Mouse (Mus musculus): ENCODE measurements around the gene Col12a1. TPM values are rescaled to one million over a fixed set of nuclear protein-coding genes. Genes with fewer than 3 reads are reported as not detected.

Col12a1 gene
- polyA plus RNA-seq (2016; fragmentation: Nextera tagmentation; extraction: Ambion mirVana) = 5.8 and 7.3 TPM in 2 replicates

DNA sequence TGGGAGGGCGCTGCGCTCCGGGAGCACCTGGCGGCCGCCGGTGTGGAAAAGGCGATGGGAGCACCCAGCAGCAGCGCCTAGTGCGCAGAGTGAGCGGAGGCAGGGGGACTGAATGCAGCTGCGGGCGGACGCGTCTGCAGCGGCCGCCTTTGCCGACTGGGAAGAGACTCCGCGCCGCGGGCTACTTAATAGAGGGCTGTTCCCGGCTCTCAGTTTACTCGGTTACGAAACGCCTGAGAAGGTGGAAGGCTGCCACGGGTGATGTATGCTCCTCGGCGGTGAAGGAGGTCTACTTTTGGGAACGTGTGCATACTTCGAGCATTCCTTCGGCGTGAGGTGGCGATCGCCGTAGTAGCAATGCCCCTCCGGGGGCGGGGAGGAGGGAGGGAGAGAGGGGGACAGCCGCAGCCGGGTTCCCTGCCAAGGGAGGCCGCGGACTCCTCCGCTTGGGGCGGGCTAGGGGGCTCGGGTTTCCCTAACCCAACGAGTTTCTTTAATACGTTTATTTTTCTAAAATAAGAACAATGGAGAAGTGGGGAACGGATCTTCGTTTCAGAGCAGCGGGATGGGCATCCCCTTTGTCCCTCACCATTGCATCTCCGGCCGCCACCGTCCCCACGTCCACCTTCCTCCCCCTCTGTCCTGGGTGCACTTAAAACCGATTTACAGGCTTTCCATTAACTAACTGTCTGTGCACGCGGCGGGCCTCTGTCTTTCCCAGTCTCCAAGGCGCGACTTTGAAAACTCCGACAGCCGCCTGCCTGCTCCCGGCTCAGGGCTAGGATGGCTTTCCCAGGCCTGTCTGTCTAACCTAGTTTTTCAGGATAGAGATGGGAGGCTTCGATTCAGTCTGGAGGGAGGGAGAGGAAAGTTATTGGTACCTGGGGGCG, at the start of gene Col12a1:
Gene Col12a1, minus strand, starts transcription at position 351 of the 890 bp plus-strand sequence.
- peaks cover 59% of the 10 kb centered on the region for H3K4me1 ChIP-seq
- peak; percentile 79 for DNase-seq (ENCODE audit: low spot score)
- H3K36me3 ChIP-seq (replicated peaks) = no peaks in the 10 kb centered on the region
- no peaks in the 10 kb centered on the region for H3K9me3 ChIP-seq
- H3K27ac ChIP-seq (replicated peaks) = peak within 1 kb of the TSS; percentile 80
- under 1% methylated on average over 64 of the region's 64 CpGs for WGBS
- peak within 1 kb of the TSS; percentile 68 for H3K4me3 ChIP-seq
- H3K27me3 ChIP-seq (replicated peaks; ENCODE audit: low read depth, poor library complexity, severe bottlenecking) = peaks cover 61% of the 10 kb centered on the region

- Histone ChIP-seq H3K27ac (replicated peaks) (no peak overlapping the region), H3K4me1 (no peaks in the 10 kb centered on the region), H3K27me3 (replicated peaks; ENCODE audit: low read depth, poor library complexity, severe bottlenecking) (no peaks in the 10 kb centered on the region), H3K4me3 (no peak overlapping the region), H3K36me3 (replicated peaks) (peaks cover 10% of the 10 kb centered on the region; the same call in 1 of the 2 replicates), H3K9me3 (no peaks in the 10 kb centered on the region)
- no peak for DNase-seq (ENCODE audit: low spot score)
- WGBS = 96% methylated on average over 5 of the region's 5 CpGs
Observed at GRCm38 (mm10) chr9:79766991-79767545, 48.4 kb upstream of the Col12a1 start.

GRCm38 (mm10) chr9:79765329-79765728, 46.7 kb upstream of the Col12a1 start:
- Histone ChIP-seq H3K4me3 (no peak overlapping the region), H3K27ac (replicated peaks) (no peak overlapping the region), H3K36me3 (replicated peaks) (0 out of 2 replicates have a peak, but pooled peaks cover 2% of the 10 kb centered on the region), H3K9me3 (no peaks in the 10 kb centered on the region), H3K4me1 (0 out of 2 replicates have a peak, but pooled peaks cover 2% of the 10 kb centered on the region), H3K27me3 (replicated peaks; ENCODE audit: low read depth, poor library complexity, severe bottlenecking) (no peaks in the 10 kb centered on the region)
- WGBS = 86% methylated on average over 4 of the region's 4 CpGs
- DNase-seq (ENCODE audit: low spot score) = no peak

DNA sequence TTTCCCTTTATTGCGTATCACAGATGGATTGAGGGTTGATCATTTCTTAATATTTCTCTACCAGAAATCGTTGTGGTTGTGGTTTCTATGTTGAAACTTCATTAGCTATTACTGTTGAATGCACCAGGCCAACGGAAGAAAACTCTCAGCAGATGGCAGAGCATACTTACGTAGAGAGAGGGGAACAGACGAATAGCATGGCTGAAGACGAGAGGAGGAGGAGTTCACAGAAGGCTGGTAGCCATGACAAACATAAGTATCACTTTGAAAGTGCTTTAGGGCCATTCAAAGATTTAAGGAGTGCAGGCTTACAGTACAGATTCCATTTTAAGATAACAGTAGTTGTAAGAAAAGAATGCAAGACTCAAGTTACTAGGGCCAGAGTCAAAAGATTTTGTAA, 43.9 kb upstream of the Col12a1 start:
- 83% methylated on average over 6 of the region's 6 CpGs for WGBS
- H3K4me3 ChIP-seq = no peak overlapping the region
- H3K27me3 ChIP-seq (replicated peaks; ENCODE audit: low read depth, poor library complexity, severe bottlenecking) = no peaks in the 10 kb centered on the region
- peaks cover 11% of the 10 kb centered on the region for H3K4me1 ChIP-seq
- H3K27ac ChIP-seq (replicated peaks) = no peak overlapping the region
- no peak for DNase-seq (ENCODE audit: low spot score)
- H3K36me3 ChIP-seq (replicated peaks) = peaks cover 5% of the 10 kb centered on the region
- no peaks in the 10 kb centered on the region for H3K9me3 ChIP-seq

- peaks cover 28% of the 10 kb centered on the region for H3K36me3 ChIP-seq (replicated peaks)
- DNase-seq (ENCODE audit: low spot score) = no peak
- H3K27me3 ChIP-seq (replicated peaks; ENCODE audit: low read depth, poor library complexity, severe bottlenecking) = no peaks in the 10 kb centered on the region
- no peaks in the 10 kb centered on the region for H3K9me3 ChIP-seq
- peak overlapping the region; percentile 93 for H3K27ac ChIP-seq (replicated peaks)
- peak overlapping the region; percentile 72 for H3K4me3 ChIP-seq
- WGBS = 10% methylated on average over 14 of the region's 14 CpGs
- peaks cover 11% of the 10 kb centered on the region for H3K4me1 ChIP-seq
Observed at GRCm38 (mm10) chr9:79760076-79760475, 41.4 kb upstream of the Col12a1 start.

DNA sequence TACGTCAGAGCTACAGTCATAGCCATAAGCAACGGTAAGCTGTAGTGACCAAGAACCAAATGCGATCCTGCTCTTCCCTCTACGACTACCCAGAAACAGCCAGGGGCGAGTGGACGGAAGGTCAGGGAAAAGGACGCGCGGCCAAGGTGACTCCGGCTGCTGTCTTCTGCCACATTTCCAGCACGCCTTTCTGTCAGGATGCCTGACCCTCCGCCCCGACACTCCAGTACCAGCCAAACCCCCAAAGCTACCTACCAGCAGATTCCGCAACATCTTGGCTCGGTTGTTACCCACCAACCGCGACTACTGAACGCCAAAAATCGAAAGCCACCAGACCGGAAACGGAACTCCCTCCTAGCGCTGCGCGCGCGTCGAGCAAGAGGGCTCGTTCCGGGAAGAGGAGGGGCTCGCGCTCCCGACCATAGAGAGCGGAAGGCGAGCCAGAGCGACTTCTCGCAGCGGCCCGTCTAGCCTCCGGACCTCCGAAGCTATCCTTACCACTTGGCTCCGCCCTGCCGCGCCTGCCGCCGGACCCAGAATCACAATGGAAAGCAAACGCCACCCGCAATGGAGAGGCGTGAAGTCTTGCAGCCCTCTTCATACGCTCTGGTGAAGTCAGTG, 40.9 kb upstream of the Col12a1 start, which contains the start of gene Cox7a2:
Gene Cox7a2, minus strand, starts transcription at position 494 of the 621 bp plus-strand sequence.
- DNase-seq (ENCODE audit: low spot score) = peak; percentile 96
- Histone ChIP-seq H3K9me3 (no peaks in the 10 kb centered on the region), H3K4me3 (peak within 1 kb of the TSS; percentile 72), H3K27ac (replicated peaks) (peak within 1 kb of the TSS; percentile 93), H3K4me1 (peaks cover 11% of the 10 kb centered on the region), H3K36me3 (replicated peaks) (peaks cover 34% of the 10 kb centered on the region), H3K27me3 (replicated peaks; ENCODE audit: low read depth, poor library complexity, severe bottlenecking) (no peaks in the 10 kb centered on the region)
- under 1% methylated on average over 49 of the region's 49 CpGs for WGBS

GRCm38 (mm10) chr9:79755311-79755710, 36.7 kb upstream of the Col12a1 start:
- peaks cover 9% of the 10 kb centered on the region for H3K4me1 ChIP-seq
- no peaks in the 10 kb centered on the region for H3K9me3 ChIP-seq
- no peak overlapping the region for H3K27ac ChIP-seq (replicated peaks)
- peaks cover 62% of the 10 kb centered on the region for H3K36me3 ChIP-seq (replicated peaks)
- WGBS = 94% methylated on average over 4 of the region's 4 CpGs
- DNase-seq (ENCODE audit: low spot score) = no peak
- H3K4me3 ChIP-seq = no peak overlapping the region
- H3K27me3 ChIP-seq (replicated peaks; ENCODE audit: low read depth, poor library complexity, severe bottlenecking) = no peaks in the 10 kb centered on the region

- no peak for DNase-seq (ENCODE audit: low spot score)
- Histone ChIP-seq H3K9me3 (no peaks in the 10 kb centered on the region), H3K4me1 (no peaks in the 10 kb centered on the region), H3K27me3 (replicated peaks; ENCODE audit: low read depth, poor library complexity, severe bottlenecking) (no peaks in the 10 kb centered on the region), H3K36me3 (replicated peaks) (peaks cover 50% of the 10 kb centered on the region), H3K4me3 (no peak overlapping the region), H3K27ac (replicated peaks) (no peak overlapping the region)
- WGBS = 84% methylated on average over 8 of the region's 8 CpGs
Observed at GRCm38 (mm10) chr9:79751846-79752245, 33.2 kb upstream of the Col12a1 start.

- Histone ChIP-seq H3K4me1 (no peaks in the 10 kb centered on the region), H3K27me3 (replicated peaks; ENCODE audit: low read depth, poor library complexity, severe bottlenecking) (no peaks in the 10 kb centered on the region), H3K36me3 (replicated peaks) (peaks cover 40% of the 10 kb centered on the region), H3K4me3 (no peak overlapping the region), H3K9me3 (no peaks in the 10 kb centered on the region), H3K27ac (replicated peaks) (no peak overlapping the region)
- no peak for DNase-seq (ENCODE audit: low spot score)
- 86% methylated on average over 7 of the region's 7 CpGs for WGBS
Observed at GRCm38 (mm10) chr9:79750709-79751108, 32.1 kb upstream of the Col12a1 start.

GRCm38 (mm10) chr9:79745036-79745435, 26.4 kb upstream of the Col12a1 start:
- DNase-seq (ENCODE audit: low spot score) = no peak
- WGBS = 54% methylated on average over 4 of the region's 4 CpGs
- no peaks in the 10 kb centered on the region for H3K9me3 ChIP-seq
- no peaks in the 10 kb centered on the region for H3K4me1 ChIP-seq
- H3K4me3 ChIP-seq = no peak overlapping the region
- H3K27ac ChIP-seq (replicated peaks) = no peak overlapping the region
- no peaks in the 10 kb centered on the region for H3K27me3 ChIP-seq (replicated peaks; ENCODE audit: low read depth, poor library complexity, severe bottlenecking)
- no peaks in the 10 kb centered on the region for H3K36me3 ChIP-seq (replicated peaks)

GRCm38 (mm10) chr9:79735608-79736007, 17.0 kb upstream of the Col12a1 start:
- Histone ChIP-seq H3K27me3 (replicated peaks; ENCODE audit: low read depth, poor library complexity, severe bottlenecking) (no peaks in the 10 kb centered on the region), H3K9me3 (no peaks in the 10 kb centered on the region), H3K4me3 (no peak overlapping the region), H3K27ac (replicated peaks) (no peak overlapping the region), H3K36me3 (replicated peaks) (no peaks in the 10 kb centered on the region), H3K4me1 (no peaks in the 10 kb centered on the region)
- 86% methylated on average over 6 of the region's 6 CpGs for WGBS
- DNase-seq (ENCODE audit: low spot score) = no peak

DNA sequence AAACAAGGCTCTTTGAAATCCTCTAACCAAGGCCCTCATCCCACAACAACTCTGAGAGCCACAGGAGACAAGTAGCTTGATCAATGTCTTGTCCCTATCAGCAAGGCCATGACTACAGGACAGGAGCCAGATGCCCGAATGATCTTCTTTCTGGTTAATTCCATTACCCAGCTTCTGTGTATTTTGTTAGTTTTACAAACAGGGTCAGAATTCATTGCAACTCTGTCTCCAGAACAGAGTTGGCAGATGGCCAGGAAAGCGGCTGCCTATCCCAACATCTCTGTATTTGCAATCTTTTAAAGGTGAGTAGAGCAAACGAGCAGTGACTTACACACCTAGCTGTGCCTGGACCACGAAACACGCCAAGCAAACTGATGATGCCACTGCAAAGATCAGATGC, 11.7 kb upstream of the Col12a1 start:
- WGBS = 90% methylated on average over 5 of the region's 5 CpGs
- Histone ChIP-seq H3K4me3 (no peak overlapping the region), H3K9me3 (no peaks in the 10 kb centered on the region), H3K27ac (replicated peaks) (no peak overlapping the region), H3K4me1 (no peaks in the 10 kb centered on the region), H3K27me3 (replicated peaks; ENCODE audit: low read depth, poor library complexity, severe bottlenecking) (no peaks in the 10 kb centered on the region), H3K36me3 (replicated peaks) (no peaks in the 10 kb centered on the region)
- no peak for DNase-seq (ENCODE audit: low spot score)

Measured in embryonic facial prominence, embryonic 10.5 days (tissue).